Mouse (Mus musculus) large intestine, adult 2 months (tissue): ENCODE results near the gene Igsf23. TPM values are rescaled to one million over a fixed set of nuclear protein-coding genes. Genes with fewer than 3 reads are reported as not detected.

Experiments
- DNase-seq: peaks from one replicate; pipeline ENCODE4 v3.0.0-alpha.2; 2012; ENCODE audit warnings: low read depth, low spot score
- WGBS: fragments of 180-500 bp; shearing (Covaris S2); methylation state at CpG from one replicate; pipeline ENCODE4 v1.1.7; 2018; 5-methylcytosine and 5-hydroxymethylcytosine counted together
- polyA plus RNA-seq: library from polyadenylated mRNA; depleted of rRNA; stranded (reverse); fragments of >200 nt; gene quantifications from 2 replicates; pipeline ENCODE4 v1.2.3, GENCODE M21; 2012; rRNA removed

Igsf23 gene
- polyA plus RNA-seq, 1 experiment, result 78.1 TPM

- 39% methylated on average over 8 of the region's 8 CpGs for WGBS
- no peak for DNase-seq
Observed at GRCm38 (mm10) chr7:19889881-19890280, 60.7 kb downstream of the Igsf23 start.

GRCm38 (mm10) chr7:19887849-19888248, 62.7 kb downstream of the Igsf23 start, which contains the start of gene Ceacam19:
Gene Ceacam19, minus strand, starts transcription at chr7:19887965.
- 39% methylated on average over 7 of the region's 7 CpGs for WGBS

More at GRCm38 (mm10) chr7:19887849-19888248, 62.7 kb downstream of the Igsf23 start, which contains the start of gene Ceacam19:
- DNase-seq, result no peak

Other genes starting within 250 kb of the Igsf23 start
- gene Tomm40, start 235.3 kb downstream of the Igsf23 start, polyA plus RNA-seq, result 97.8 and 115 TPM in 2 replicates
- 132 and 182 TPM in 2 replicates for gene Nectin2, start 200.3 kb downstream of the Igsf23 start, polyA plus RNA-seq
- 27.0 and 28.4 TPM in 2 replicates for gene Bcam, start 179.7 kb downstream of the Igsf23 start, polyA plus RNA-seq
- gene Cblc, start 153.9 kb downstream of the Igsf23 start, polyA plus RNA-seq, result 78.4 and 107 TPM in 2 replicates
- 94.9 and 95.0 TPM in 2 replicates for gene Bcl3, start 128.0 kb downstream of the Igsf23 start, polyA plus RNA-seq
- 0.19 and 0.25 TPM in 2 replicates for gene Gm19345, start 98.8 kb downstream of the Igsf23 start, polyA plus RNA-seq
- gene Ceacam16, start 89.5 kb downstream of the Igsf23 start, polyA plus RNA-seq, result 0.47 and 0.66 TPM in 2 replicates
- 0.03 and 0.07 TPM in 2 replicates for gene Ceacam19, start 62.8 kb downstream of the Igsf23 start, polyA plus RNA-seq
- 8.8 and 13.4 TPM in 2 replicates for gene Pvr, start 29.6 kb downstream of the Igsf23 start, polyA plus RNA-seq
- 84.7 and 173 TPM in 2 replicates for gene Ceacam20, start 14.7 kb upstream of the Igsf23 start, polyA plus RNA-seq
- gene Nlrp9b, start 40.7 kb upstream of the Igsf23 start, polyA plus RNA-seq, result 9.1 and 17.9 TPM in 2 replicates
- gene Vmn1r91, start 148.9 kb upstream of the Igsf23 start, polyA plus RNA-seq, result 0.08 and 0.12 TPM in 2 replicates
- gene Gm16442, start 171.8 kb upstream of the Igsf23 start, polyA plus RNA-seq, result not detected in 2 replicates
- not detected in 2 replicates for gene Vmn1r93, start 188.3 kb upstream of the Igsf23 start, polyA plus RNA-seq
- gene Vmn1r94, start 217.6 kb upstream of the Igsf23 start, polyA plus RNA-seq, result not detected in 2 replicates
- not detected in 2 replicates for gene Vmn1r95, start 243.0 kb upstream of the Igsf23 start, polyA plus RNA-seq